Comparison of ENCODE assay signal across 20 mouse cellular contexts in genomic region chr10:44641616-44642015, GRCm38 (mm10).
"Had no signal": no experiment of that assay in that cellular context is flagged by ENCODE, and none has a peak within 500 bp of the region (broad histone marks: within the 10 kb centered on the region; RNA-seq: fewer than 3 reads in every experiment).

No protein-coding gene starts in this region.

- H3K9ac ChIP-seq: liver, embryonic 13.5 days; midbrain, embryonic 12.5 days; neural tube, embryonic 13.5 days had no signal

- H3K27ac ChIP-seq: left cerebral cortex, adult 2 months; liver, embryonic 13.5 days; midbrain, embryonic 12.5 days; neural tube, embryonic 13.5 days had no signal

- ATAC-seq: midbrain, embryonic 16.5 days had no signal

- H3K4me3 ChIP-seq: left cerebral cortex, adult 2 months; liver, embryonic 13.5 days; midbrain, embryonic 12.5 days; myocyte; neural tube, embryonic 13.5 days had no signal

- H3K36me3 ChIP-seq: liver, embryonic 13.5 days; midbrain, embryonic 12.5 days; neural tube, embryonic 13.5 days had no signal

- H3K4me1 ChIP-seq: midbrain, embryonic 12.5 days; neural tube, embryonic 13.5 days had no signal

- H3K4me2 ChIP-seq: liver, embryonic 13.5 days; midbrain, embryonic 12.5 days; neural tube, embryonic 13.5 days had no signal

- H3K9me3 ChIP-seq: liver, embryonic 13.5 days; midbrain, embryonic 12.5 days; neural tube, embryonic 13.5 days had no signal

- H3K27me3 ChIP-seq: liver, embryonic 13.5 days; midbrain, embryonic 12.5 days; neural tube, embryonic 13.5 days had no signal

- DNase-seq: kidney, adult 18-20 months; kidney, adult 9 months; kidney, postnatal 14 days; kidney, postnatal 4 days; layer of hippocampus, postnatal 36 days; liver, embryonic 13.5 days; lung, adult 2 months; lung, postnatal 14 days; lung, postnatal 4 days; right cerebral cortex, adult 18-20 months; right cerebral cortex, postnatal 14 days; right cerebral cortex, postnatal 4 days; spleen, adult 18-20 months; thymus, adult 18-20 months; thymus, postnatal 4 days had no signal
